Mouse (Mus musculus) liver, postnatal 0 days (tissue): Measurements from ENCODE around the gene Adgrg3.

Experiments
- CTCF ChIP-seq: sonication (generic); IDR thresholded peaks from 2 replicates; pipeline ENCODE4 v1.5.1; 2016; ENCODE audit warnings: antibody characterized with exemption, low read depth
- EP300 ChIP-seq: IDR thresholded peaks from 2 replicates; pipeline ENCODE4 v1.6.1; 2016; ENCODE audit warnings: antibody characterized with exemption, low read depth, mild to moderate bottlenecking

GRCm38 (mm10) chr8:95020293-95020777 lies 2.8 kb downstream of the Adgrg3 start:
- TF ChIP-seq CTCF (no peak), EP300 (no peak)
